Mouse (Mus musculus) adrenal gland, postnatal 25 days (tissue): Measurements from ENCODE around the gene Arl15. TPM values are rescaled to one million over a fixed set of nuclear protein-coding genes. Genes with fewer than 3 reads are reported as not detected.

Source experiments
- DNase-seq: peaks from one replicate; pipeline ENCODE4 v3.0.0; 2021; ENCODE audit warnings: mixed read lengths
- total RNA-seq: library from RNA; stranded (reverse); gene quantifications from 2 replicates; pipeline ENCODE4 v1.2.3, GENCODE M21; 2021

Arl15 gene
- total RNA-seq, 1 experiment from 2014 or later: 30.2 TPM

- DNase-seq: no peak
These were observed 5.9 kb downstream of the Arl15 start for GRCm38 (mm10) chr13:113800246-113800645.

GRCm38 (mm10) chr13:113802571-113802970 lies 8.3 kb downstream of the Arl15 start:
- DNase-seq: no peak

- no peak for DNase-seq
These were observed 16.8 kb downstream of the Arl15 start for GRCm38 (mm10) chr13:113811141-113811540.

- no peak for DNase-seq
These were observed 17.7 kb downstream of the Arl15 start for GRCm38 (mm10) chr13:113811910-113812592.

- no peak for DNase-seq
These were observed 18.3 kb downstream of the Arl15 start for GRCm38 (mm10) chr13:113812593-113812975.

GRCm38 (mm10) chr13:113814121-113814520 lies 19.8 kb downstream of the Arl15 start:
- no peak for DNase-seq

GRCm38 (mm10) chr13:113815697-113816420 lies 21.6 kb downstream of the Arl15 start:
- DNase-seq: no peak

- no peak for DNase-seq
These were observed 22.1 kb downstream of the Arl15 start for GRCm38 (mm10) chr13:113816421-113816810.

GRCm38 (mm10) chr13:113819006-113819405 lies 24.7 kb downstream of the Arl15 start:
- DNase-seq: no peak

GRCm38 (mm10) chr13:113820176-113820575 lies 25.9 kb downstream of the Arl15 start:
- no peak for DNase-seq

- DNase-seq: no peak
These were observed 27.6 kb downstream of the Arl15 start for GRCm38 (mm10) chr13:113821891-113822290.

- no peak for DNase-seq
These were observed 29.7 kb downstream of the Arl15 start for GRCm38 (mm10) chr13:113824027-113824426.

GRCm38 (mm10) chr13:113828633-113829032 lies 34.3 kb downstream of the Arl15 start:
- no peak for DNase-seq

- no peak for DNase-seq
These were observed 34.8 kb downstream of the Arl15 start for GRCm38 (mm10) chr13:113829079-113829478.

GRCm38 (mm10) chr13:113830805-113831204 lies 36.5 kb downstream of the Arl15 start:
- no peak for DNase-seq

- DNase-seq: no peak
These were observed 38.6 kb downstream of the Arl15 start for GRCm38 (mm10) chr13:113832947-113833346.

- no peak for DNase-seq
These were observed 41.6 kb downstream of the Arl15 start for GRCm38 (mm10) chr13:113835921-113836320.

GRCm38 (mm10) chr13:113838601-113839576 lies 44.6 kb downstream of the Arl15 start:
- DNase-seq: no peak

GRCm38 (mm10) chr13:113840421-113840820 lies 46.1 kb downstream of the Arl15 start:
- DNase-seq: no peak

GRCm38 (mm10) chr13:113842411-113843309 lies 48.4 kb downstream of the Arl15 start:
- no peak for DNase-seq

- DNase-seq: no peak
These were observed 49.0 kb downstream of the Arl15 start for GRCm38 (mm10) chr13:113843310-113843649.

- no peak for DNase-seq
These were observed 49.6 kb downstream of the Arl15 start for GRCm38 (mm10) chr13:113843901-113844300.
